In genomic region chr2:32235886-32236759, GRCm38 (mm10) we compare ENCODE assay signal across 8 mouse cellular contexts. TPM values are rescaled to one million over a fixed set of nuclear protein-coding genes. Genes with fewer than 3 reads are reported as not detected.
DNase-seq lines count a peak whose midpoint lies in the region; ATAC-seq lines count a peak whose summit lies in the region.

TSS of gene Pomt1 (plus strand) at chr2:32236590.

- H3K9me3 ChIP-seq in megakaryocyte, embryonic 14.5 days: no peaks in the 10 kb centered on the region

- peaks cover 53% of the 10 kb centered on the region for H3K4me1 ChIP-seq in megakaryocyte, embryonic 14.5 days

- DNase-seq in ZHBTc4 (ENCODE audit: low read depth, low spot score): peak; percentile 98
- DNase-seq in gastrocnemius, adult 8-10 months (ENCODE audit: low spot score in 2 of 2): peak; percentile 78 to 88
- DNase-seq in hindlimb bud, embryonic 11.5 days (ENCODE audit: extremely low spot score, low read depth, low spot score): peak; percentile 94
- peak; percentile 84 to 89 for DNase-seq in left cerebral cortex, adult 8-10 months (ENCODE audit: low spot score in 2 of 2)
- peak; percentile 95 for DNase-seq in right cerebral cortex, postnatal 10 days (ENCODE audit: low spot score in 2 of 2)
- DNase-seq in urinary bladder, postnatal 25 days (ENCODE audit: low spot score): peak; percentile 83

- no peaks in the 10 kb centered on the region for H3K27me3 ChIP-seq in megakaryocyte, embryonic 14.5 days (replicated peaks)

- H3K4me3 ChIP-seq in megakaryocyte, embryonic 14.5 days (replicated peaks): peak within 1 kb of the TSS; percentile 95

- peaks cover 61% of the 10 kb centered on the region for H3K36me3 ChIP-seq in megakaryocyte, embryonic 14.5 days (replicated peaks; ENCODE audit: low read length)

- ATAC-seq in common myeloid progenitor, adult 5-6 weeks (replicated peaks; ENCODE audit: low read depth, poor library complexity, severe bottlenecking): peak; percentile 95

RNA-seq across cellular contexts. Expression of gene Pomt1, which starts in this region (rescaled TPM):
- 22.7 and 33.6 TPM in 2 replicates for total RNA-seq in common myeloid progenitor, adult 5-6 weeks (2017)
- total RNA-seq in gastrocnemius, adult 8-10 months (2022): 10 to 100 TPM in 3 of 4 experiments, 1 to 10 TPM in 1; 10.0 to 12.5 (median 11.9) TPM
- 10 to 100 TPM; 18.8 to 22.0 (median 19.8) TPM for total RNA-seq in left cerebral cortex, adult 8-10 months (2022)
- 5.3 and 16.0 TPM in 2 replicates for polyA plus RNA-seq in megakaryocyte, embryonic 14.5 days (2012; ENCODE audit: insufficient read depth, low replicate concordance)

Comparison
In these comparisons a context has a peak if more than half of its experiments do, and no peak if none do; other contexts are left out.
1. Peak in every context shown above with its lines: DNase-seq, ATAC-seq and H3K4me3 ChIP-seq.